Mouse (Mus musculus) frontal cortex, postnatal 36 days (tissue): ENCODE data around the gene Mknk2.

Source experiments
- DNase-seq, 2 experiments: peaks; one replicate each; pipeline ENCODE4 v3.0.0; 2022; ENCODE audit warnings: low spot score in 2 of 2

Gene Mknk2

DNA sequence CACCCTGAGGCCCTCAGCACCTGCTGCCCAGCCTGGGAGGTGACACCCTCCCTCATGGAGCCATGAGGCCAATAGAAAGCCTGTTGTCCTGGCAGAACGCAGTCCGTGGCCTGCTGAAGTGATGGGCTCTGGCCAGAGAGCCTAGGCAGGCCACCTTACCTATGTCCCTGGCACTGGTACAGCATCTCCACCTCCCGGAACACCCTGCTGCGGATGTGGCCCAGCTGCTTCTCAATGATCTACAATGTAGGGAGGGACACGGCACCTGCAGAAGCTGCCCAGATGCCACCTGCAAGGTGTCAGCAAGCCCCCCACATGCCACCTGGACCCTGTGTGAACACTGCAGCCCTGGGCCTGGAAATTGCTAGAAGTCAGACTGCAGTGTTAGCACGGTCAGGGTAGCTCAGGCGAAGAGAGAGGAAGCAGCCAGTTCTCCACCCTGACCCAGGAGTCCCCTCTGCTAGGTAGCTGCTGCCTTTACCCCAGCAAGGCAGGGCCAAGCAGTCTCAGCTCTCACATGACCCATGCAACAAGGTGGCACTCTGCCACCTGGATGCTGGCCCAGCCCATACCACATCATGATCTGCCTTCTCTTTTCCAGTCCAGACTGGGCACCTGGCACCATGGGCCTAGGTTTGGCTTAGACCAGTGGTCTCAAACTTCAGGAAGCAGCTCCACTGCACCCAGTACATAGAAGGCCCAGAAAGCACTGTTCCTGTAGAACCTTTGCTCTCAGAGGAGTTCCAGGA is 8.0 kb downstream of the Mknk2 start:
- no peak for DNase-seq

GRCm38 (mm10) chr10:80669018-80669417 is 8.9 kb downstream of the Mknk2 start:
- no peak for DNase-seq

DNA sequence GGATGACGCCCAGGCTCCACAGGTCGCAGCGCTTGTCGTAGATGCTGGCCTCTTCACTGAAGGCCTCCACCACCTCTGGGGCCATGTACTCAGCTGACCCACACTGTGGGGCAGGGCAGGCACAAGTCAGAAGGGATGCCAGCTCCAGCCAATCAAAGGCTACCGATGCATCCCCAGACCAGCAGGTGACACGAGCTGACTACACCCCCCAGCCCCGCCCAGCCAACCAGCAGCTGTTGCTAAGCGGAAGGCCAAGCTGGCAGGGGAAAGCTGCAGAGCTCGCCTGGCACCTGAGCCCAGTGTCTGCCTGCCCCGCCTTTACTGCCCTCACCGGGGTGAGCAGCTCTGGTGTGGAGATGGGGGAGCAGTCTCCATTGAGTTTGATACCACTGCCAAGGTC is 9.3 kb downstream of the Mknk2 start:
- no peak for DNase-seq

GRCm38 (mm10) chr10:80666837-80667412 is 11.0 kb downstream of the Mknk2 start:
- DNase-seq, result no peak

- no peak for DNase-seq
Observed at GRCm38 (mm10) chr10:80665981-80666733, 11.8 kb downstream of the Mknk2 start.

DNA sequence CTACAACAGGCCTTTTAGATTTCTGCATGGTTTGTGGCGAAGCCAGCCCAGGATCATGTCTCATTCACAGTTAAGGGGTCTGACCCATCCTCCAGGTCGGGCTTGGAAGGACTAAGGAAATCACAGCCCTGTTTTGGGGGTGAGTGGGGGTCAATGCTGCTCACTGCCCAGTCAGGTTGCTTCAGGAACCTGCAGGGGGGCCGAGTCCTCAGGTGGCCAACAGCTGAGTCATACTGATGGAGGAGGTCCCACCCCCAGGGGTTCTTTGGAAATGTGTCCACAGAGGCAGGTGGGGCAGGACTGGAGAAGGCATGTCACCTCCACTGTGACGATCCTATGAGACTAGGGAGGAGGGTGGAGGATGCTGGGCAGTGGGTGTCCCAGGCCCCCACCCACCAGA is 12.5 kb downstream of the Mknk2 start:
- no peak for DNase-seq

DNA sequence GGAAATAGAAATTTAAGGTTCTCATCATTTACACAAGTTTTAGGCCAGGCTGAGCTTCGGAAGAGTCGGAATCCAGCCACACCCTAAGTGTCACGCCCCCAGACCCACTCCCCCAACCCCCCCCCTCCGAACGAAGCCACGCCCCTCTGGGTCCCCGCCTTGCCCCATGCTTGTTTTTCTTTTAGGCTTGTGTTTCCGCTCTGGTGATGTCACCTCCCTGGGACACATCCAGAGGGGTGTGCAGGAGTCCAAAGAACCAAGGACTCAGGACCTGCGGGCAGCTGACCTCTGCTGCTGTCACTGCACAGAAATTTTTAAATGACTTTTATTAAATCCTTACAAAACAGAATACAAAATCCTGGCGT is 12.9 kb downstream of the Mknk2 start:
- DNase-seq, result no peak

GRCm38 (mm10) chr10:80664197-80665015 is 13.5 kb downstream of the Mknk2 start:
- DNase-seq, result peak in 1 of 2 experiments; percentile 39

GRCm38 (mm10) chr10:80663485-80664196 is 14.3 kb downstream of the Mknk2 start:
- no peak for DNase-seq

GRCm38 (mm10) chr10:80661149-80661548 is 16.8 kb downstream of the Mknk2 start:
- DNase-seq, result no peak

DNA sequence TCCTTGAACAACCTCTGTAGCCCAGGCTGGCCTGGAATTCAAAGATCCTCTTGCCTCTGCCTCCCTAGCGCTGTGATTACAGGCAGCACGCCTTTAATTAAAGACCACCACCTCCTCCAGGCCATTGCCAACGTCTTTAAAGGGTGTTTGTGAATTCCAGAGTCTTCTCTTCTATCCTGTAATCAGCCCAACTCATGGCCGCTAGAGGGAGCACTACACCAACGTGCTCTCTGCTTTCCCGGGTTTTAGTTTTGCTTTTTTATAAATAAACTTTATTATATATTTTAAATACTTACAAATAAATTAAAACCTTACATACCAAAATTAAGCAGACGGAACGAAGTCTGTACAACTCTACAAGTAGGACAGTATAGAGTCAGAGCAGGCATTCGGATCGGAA is 18.7 kb downstream of the Mknk2 start:
- DNase-seq, result peak; percentile 70 to 81

- DNase-seq, result no peak
Observed at GRCm38 (mm10) chr10:80658841-80659202, 19.1 kb downstream of the Mknk2 start.

DNA sequence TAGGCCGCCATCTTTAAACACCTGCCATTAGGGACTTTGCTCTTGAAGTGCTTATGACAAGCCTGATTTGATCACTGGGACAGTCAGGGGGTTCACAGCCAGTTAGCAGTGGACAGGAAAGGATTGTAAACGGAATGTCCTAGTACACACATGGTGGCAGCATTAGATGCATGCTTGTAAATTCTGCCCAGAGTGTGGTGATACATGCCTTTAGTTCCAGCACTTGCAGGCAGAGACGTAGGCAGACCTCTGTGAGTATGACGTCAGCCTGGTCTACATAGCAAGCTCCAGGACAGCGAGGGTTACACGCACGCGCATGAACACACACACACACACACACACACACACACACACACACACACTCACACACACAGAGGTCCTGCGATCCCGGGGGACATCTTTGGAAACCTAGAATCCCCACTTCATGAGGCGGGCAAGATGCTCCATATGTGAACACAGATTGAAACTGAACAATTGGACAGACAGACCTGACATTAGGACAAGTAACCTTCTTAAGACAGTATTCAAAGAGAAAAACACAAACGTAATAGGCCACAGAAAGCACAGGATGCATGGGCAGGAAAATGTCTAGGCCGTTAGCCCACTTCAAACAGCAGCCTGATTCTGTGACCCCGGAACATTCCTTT is 19.6 kb downstream of the Mknk2 start:
- no peak for DNase-seq

GRCm38 (mm10) chr10:80656863-80657623 is 20.9 kb downstream of the Mknk2 start, which contains the start of gene Btbd2:
Gene Btbd2, minus strand, starts transcription at chr10:80657071.
- DNase-seq, result no peak

GRCm38 (mm10) chr10:80656130-80656862 is 21.6 kb downstream of the Mknk2 start:
- peak; percentile 91 for DNase-seq

DNA sequence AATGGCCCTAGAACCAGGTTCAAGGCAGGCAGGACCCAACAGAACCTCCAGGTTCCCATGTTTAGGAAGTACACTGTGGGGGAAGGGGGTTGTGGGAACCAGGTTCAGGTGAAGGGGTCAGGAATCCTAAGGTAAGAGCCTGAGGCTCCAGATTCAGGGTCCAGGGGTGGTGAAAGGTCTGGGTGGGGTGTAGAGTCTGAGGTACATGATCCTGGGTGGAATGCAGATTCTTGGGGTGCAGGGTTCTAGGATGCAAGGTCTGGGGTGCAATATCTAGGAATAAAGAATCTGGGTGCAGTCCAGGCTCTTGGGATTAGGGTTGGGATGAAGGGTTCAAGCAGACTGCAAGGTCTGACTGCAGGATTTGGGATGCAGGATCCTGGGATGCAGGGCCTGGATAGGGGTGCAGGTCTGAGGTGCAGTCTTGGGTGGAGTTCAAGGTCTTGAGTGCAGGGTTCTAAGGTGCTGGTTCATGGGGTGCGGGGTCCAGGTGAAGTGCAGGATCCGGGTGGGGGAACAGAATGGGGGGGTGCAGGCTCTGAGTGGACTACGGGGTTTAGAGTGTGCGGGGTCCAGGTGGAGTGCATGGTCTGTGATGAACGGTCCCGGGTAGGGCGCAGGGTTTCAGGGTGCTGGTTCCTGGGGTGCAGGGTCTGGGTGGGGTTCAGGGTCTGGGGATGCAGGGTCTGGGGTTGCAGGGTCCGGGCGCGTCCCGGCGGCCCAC is 22.3 kb downstream of the Mknk2 start:
- DNase-seq, result no peak

- DNase-seq, result no peak
Observed at GRCm38 (mm10) chr10:80654866-80655265, 23.0 kb downstream of the Mknk2 start.

- DNase-seq, result no peak
Observed at GRCm38 (mm10) chr10:80653156-80653720, 24.7 kb downstream of the Mknk2 start.
